Mouse (Mus musculus) testis, adult 2 months (tissue): ENCODE measurements around the gene Shtn1.

Experiments
- CTCF ChIP-seq: fragments of 200-500 bp; IDR thresholded peaks from 2 replicates; pipeline ENCODE4 v1.5.1; 2012; ENCODE audit warnings: low read depth, mild to moderate bottlenecking, inconsistent platforms, low read length, moderate library complexity; ENCODE audit not compliant: control insufficient read depth, insufficient read depth, insufficient replicate concordance
- POLR2A ChIP-seq: fragments of 200-500 bp; IDR thresholded peaks from 2 replicates; pipeline ENCODE4 v1.6.1; 2012; ENCODE audit warnings: low read depth, mild to moderate bottlenecking, inconsistent platforms, low read length, moderate library complexity; ENCODE audit not compliant: control insufficient read depth

DNA sequence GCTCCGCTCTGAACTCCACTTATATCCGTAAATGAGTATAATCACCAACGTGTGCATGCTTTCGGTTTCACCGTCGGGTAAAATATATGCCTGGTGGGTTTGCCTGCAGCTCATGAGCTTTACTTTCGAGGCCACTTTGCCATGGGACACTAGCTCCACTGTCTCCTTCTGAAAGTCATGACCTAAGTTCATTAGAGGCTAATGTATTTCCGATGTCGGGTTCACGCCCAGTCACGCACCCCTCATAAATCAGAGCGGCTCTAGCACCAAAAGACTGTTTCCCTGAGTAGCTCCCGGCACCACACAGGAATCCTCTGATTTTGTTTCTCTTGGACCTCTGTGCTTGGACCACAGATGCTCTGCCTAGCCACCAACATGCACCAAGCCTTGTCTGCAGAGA lies 105.1 kb downstream of the Shtn1 start:
- no peak for TF ChIP-seq CTCF
- no peak for TF ChIP-seq POLR2A
